21 mouse cellular contexts compared by ENCODE assay signal in the genomic region with DNA sequence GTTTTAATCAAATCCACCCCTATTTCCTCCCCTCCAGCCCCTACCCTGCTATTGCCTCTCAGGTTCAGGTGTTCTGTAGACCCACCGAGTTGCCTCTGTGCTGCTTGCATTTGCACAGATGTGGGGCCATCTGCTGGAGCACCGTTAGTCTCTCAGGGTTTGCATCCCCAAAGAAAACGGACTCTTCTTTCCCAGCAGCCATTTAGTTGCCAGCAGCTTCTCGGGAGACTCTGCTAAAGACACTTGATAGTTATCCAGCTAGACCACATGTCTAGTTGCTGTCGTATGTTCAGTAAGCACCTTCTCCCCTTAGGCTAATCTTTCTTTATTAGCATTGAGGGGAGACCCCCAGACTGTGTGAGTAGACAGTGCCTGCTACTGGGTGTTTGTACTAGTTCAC. TPM values are rescaled to one million over a fixed set of nuclear protein-coding genes. Genes with fewer than 3 reads are reported as not detected.
DNase-seq lines count a peak whose midpoint lies in the region; ATAC-seq and TF ChIP-seq lines count a peak whose summit lies in the region.
"Had no signal": no experiment of that assay in that cellular context is flagged by ENCODE, and none has a peak within 500 bp of the region (broad histone marks: within the 10 kb centered on the region; RNA-seq: fewer than 3 reads in every experiment).

No protein-coding gene starts in this region.

- 0 out of 2 replicates have a peak, but pooled peaks have one; percentile 17 for TF ChIP-seq CTCF in heart, adult 2 months (IDR thresholded peaks at IDR 0.05)
- TF ChIP-seq CTCF in kidney, postnatal 0 days (IDR thresholded peaks at IDR 0.05; ENCODE audit: low read depth) = peak; percentile 26; the same call in 1 of the 2 replicates
- TF ChIP-seq CTCF in ES-Bruce4 (IDR thresholded peaks at IDR 0.05; ENCODE audit: low read depth, low read length) = peak; percentile 8
- TF ChIP-seq CTCF in brain, embryonic 14.5 days (IDR thresholded peaks at IDR 0.05; ENCODE audit: borderline replicate concordance, extremely low read depth, insufficient read depth, insufficient read length) = no peak

- TF ChIP-seq POLR2A in heart, adult 2 months (IDR thresholded peaks at IDR 0.05; ENCODE audit: insufficient read depth, low read depth, low read length) = no peak
- no peak for TF ChIP-seq POLR2A in ES-Bruce4 (IDR thresholded peaks at IDR 0.05; ENCODE audit: insufficient read depth, low read length)
- TF ChIP-seq POLR2A in brain, embryonic 14.5 days (IDR thresholded peaks at IDR 0.05; ENCODE audit: borderline replicate concordance, extremely low read depth, insufficient read depth, insufficient read length, poor library complexity, severe bottlenecking) = no peak

- no peak overlapping the region for H3K4me3 ChIP-seq in heart, adult 2 months
- no peak overlapping the region for H3K4me3 ChIP-seq in kidney, postnatal 0 days (replicated peaks; ENCODE audit: low read depth, low read length)
- no peak overlapping the region for H3K4me3 ChIP-seq in kidney, embryonic 14.5 days (ENCODE audit: low read length)
- H3K4me3 ChIP-seq in ES-Bruce4 (ENCODE audit: low read depth, low read length) = no peak overlapping the region
- H3K4me3 ChIP-seq in midbrain, embryonic 15.5 days = no peak overlapping the region
- H3K4me3 ChIP-seq: embryonic facial prominence, embryonic 15.5 days; heart, embryonic 10.5 days; hindbrain, embryonic 15.5 days; megakaryocyte, embryonic 14.5 days; neural tube, embryonic 12.5 days had no signal

- WGBS in heart, adult 2 months = 58% methylated on average over 5 of the region's 5 CpGs
- 39% methylated on average over 5 of the region's 5 CpGs for WGBS in kidney, postnatal 0 days
- 49% methylated on average over 5 of the region's 5 CpGs for WGBS in kidney, embryonic 14.5 days
- 65% methylated on average over 5 of the region's 5 CpGs for WGBS in midbrain, embryonic 15.5 days

- no peaks in the 10 kb centered on the region for H3K4me1 ChIP-seq in heart, adult 2 months (ENCODE audit: control insufficient read depth, insufficient read depth, low read length)
- no peaks in the 10 kb centered on the region for H3K4me1 ChIP-seq in kidney, postnatal 0 days (replicated peaks; ENCODE audit: insufficient read depth, low read length)
- H3K4me1 ChIP-seq in kidney, embryonic 14.5 days (ENCODE audit: control insufficient read depth, insufficient read depth, low read length) = no peaks in the 10 kb centered on the region
- no peaks in the 10 kb centered on the region for H3K4me1 ChIP-seq in ES-Bruce4 (ENCODE audit: control insufficient read depth, insufficient read depth, low read length)
- H3K4me1 ChIP-seq in midbrain, embryonic 15.5 days = no peaks in the 10 kb centered on the region
- H3K4me1 ChIP-seq: embryonic facial prominence, embryonic 15.5 days; heart, embryonic 10.5 days; hindbrain, embryonic 15.5 days; megakaryocyte, embryonic 14.5 days; neural tube, embryonic 12.5 days had no signal

- DNase-seq in heart, adult 2 months = no peak
- no peak for DNase-seq in heart, adult 8-10 months (ENCODE audit: low spot score)
- no peak for DNase-seq in kidney, postnatal 0 days (ENCODE audit: low spot score)
- peak; percentile 26 for DNase-seq in brain, embryonic 14.5 days (ENCODE audit: low read depth)
- DNase-seq: adrenal gland, adult 8-10 months; cerebellum, adult 9-11 months; heart, postnatal 10 days; kidney, adult 18-20 months; lung, adult 18-20 months; lung, postnatal 14 days; right cerebral cortex, adult 18-20 months; thymus, postnatal 36 days had no signal

- intact Hi-C loops in heart, adult 2 months (cut with DNase I) = no loop called here

- H3K9me3 ChIP-seq in kidney, postnatal 0 days (replicated peaks; ENCODE audit: low read length) = no peaks in the 10 kb centered on the region
- no peaks in the 10 kb centered on the region for H3K9me3 ChIP-seq in kidney, embryonic 14.5 days (ENCODE audit: control insufficient read depth, low read length)
- H3K9me3 ChIP-seq in ES-Bruce4 (replicated peaks; ENCODE audit: control insufficient read depth, insufficient read depth, low read length, poor library complexity, severe bottlenecking) = no peaks in the 10 kb centered on the region
- H3K9me3 ChIP-seq in midbrain, embryonic 15.5 days = no peaks in the 10 kb centered on the region
- H3K9me3 ChIP-seq: embryonic facial prominence, embryonic 15.5 days; heart, embryonic 10.5 days; hindbrain, embryonic 15.5 days; megakaryocyte, embryonic 14.5 days; neural tube, embryonic 12.5 days had no signal

- no peak overlapping the region for H3K27ac ChIP-seq in heart, adult 2 months
- no peak overlapping the region for H3K27ac ChIP-seq in kidney, postnatal 0 days
- no peak overlapping the region for H3K27ac ChIP-seq in kidney, embryonic 14.5 days (ENCODE audit: low read depth, low read length)
- no peak overlapping the region for H3K27ac ChIP-seq in ES-Bruce4 (ENCODE audit: insufficient read depth, low read length)
- no peak overlapping the region for H3K27ac ChIP-seq in midbrain, embryonic 15.5 days
- H3K27ac ChIP-seq: embryonic facial prominence, embryonic 15.5 days; heart, embryonic 10.5 days; hindbrain, embryonic 15.5 days; neural tube, embryonic 12.5 days had no signal

- ATAC-seq in kidney, postnatal 0 days (replicated peaks; ENCODE audit: low FRiP score, low read depth) = no peak
- no peak for ATAC-seq in kidney, embryonic 14.5 days (ENCODE audit: low FRiP score, low TSS enrichment)
- ATAC-seq in midbrain, embryonic 15.5 days (replicated peaks) = no peak
- ATAC-seq: forebrain, embryonic 16.5 days had no signal

- H3K36me3 ChIP-seq in heart, adult 2 months (ENCODE audit: control insufficient read depth, insufficient read depth, low read length) = no peaks in the 10 kb centered on the region
- H3K36me3 ChIP-seq in kidney, postnatal 0 days (ENCODE audit: insufficient read depth, low read length) = peaks cover 15% of the 10 kb centered on the region
- H3K36me3 ChIP-seq in kidney, embryonic 14.5 days (ENCODE audit: control insufficient read depth, insufficient read depth, low read length) = peaks cover 19% of the 10 kb centered on the region
- peaks cover 5% of the 10 kb centered on the region; the same call in 1 of the 2 replicates for H3K36me3 ChIP-seq in ES-Bruce4 (ENCODE audit: control insufficient read depth, insufficient read depth, low read length, poor library complexity, severe bottlenecking)
- peaks cover 5% of the 10 kb centered on the region; the same call in 1 of the 2 replicates for H3K36me3 ChIP-seq in midbrain, embryonic 15.5 days (replicated peaks)

- no peak for TF ChIP-seq EP300 in heart, adult 2 months (IDR thresholded peaks at IDR 0.05; ENCODE audit: insufficient read depth, low read depth, low read length)
- no peak for TF ChIP-seq EP300 in ES-Bruce4 (IDR thresholded peaks at IDR 0.05; ENCODE audit: insufficient read depth, low read depth, low read length)

- H3K9ac ChIP-seq in heart, adult 2 months (ENCODE audit: low read depth, low read length) = no peak overlapping the region
- H3K9ac ChIP-seq in kidney, postnatal 0 days (ENCODE audit: low read depth, low read length) = no peak overlapping the region
- no peak overlapping the region for H3K9ac ChIP-seq in kidney, embryonic 14.5 days (ENCODE audit: low read depth, low read length)
- H3K9ac ChIP-seq in ES-Bruce4 (ENCODE audit: low read depth, poor library complexity, severe bottlenecking) = no peak overlapping the region
- no peak overlapping the region for H3K9ac ChIP-seq in midbrain, embryonic 15.5 days
- H3K9ac ChIP-seq: embryonic facial prominence, embryonic 15.5 days; hindbrain, embryonic 15.5 days; neural tube, embryonic 12.5 days had no signal

- no peaks in the 10 kb centered on the region for H3K27me3 ChIP-seq in heart, adult 2 months (ENCODE audit: control insufficient read depth, insufficient read depth, low read length)
- no peaks in the 10 kb centered on the region for H3K27me3 ChIP-seq in kidney, postnatal 0 days (ENCODE audit: insufficient read depth, low read length)
- H3K27me3 ChIP-seq in kidney, embryonic 14.5 days (ENCODE audit: control insufficient read depth, insufficient read depth, low read length) = no peaks in the 10 kb centered on the region
- no peaks in the 10 kb centered on the region for H3K27me3 ChIP-seq in ES-Bruce4 (ENCODE audit: control insufficient read depth, insufficient read depth, low read length, poor library complexity, severe bottlenecking)
- H3K27me3 ChIP-seq in midbrain, embryonic 15.5 days (replicated peaks) = no peaks in the 10 kb centered on the region
- H3K27me3 ChIP-seq: embryonic facial prominence, embryonic 15.5 days; hindbrain, embryonic 15.5 days; megakaryocyte, embryonic 14.5 days; neural tube, embryonic 12.5 days had no signal

- H3K4me2 ChIP-seq in kidney, postnatal 0 days (ENCODE audit: low read length) = no peak overlapping the region
- H3K4me2 ChIP-seq in kidney, embryonic 14.5 days (replicated peaks; ENCODE audit: low read depth, low read length) = no peak overlapping the region
- no peak overlapping the region for H3K4me2 ChIP-seq in midbrain, embryonic 15.5 days
- H3K4me2 ChIP-seq: embryonic facial prominence, embryonic 15.5 days; hindbrain, embryonic 15.5 days; neural tube, embryonic 12.5 days had no signal

- H3K79me2 ChIP-seq in heart, adult 2 months (replicated peaks; ENCODE audit: control insufficient read depth, insufficient read depth, low read length) = no peaks in the 10 kb centered on the region

RNA-seq across cellular contexts. Expression of a gene that starts 46.5 kb away (rescaled TPM):
- total RNA-seq in heart, adult 2 months (2021) = 10 to 100 TPM; 28.3 to 31.9 TPM
- 34.1 and 44.6 TPM in 2 replicates for polyA plus RNA-seq in heart, adult 2 months (2012; rRNA removed)
- 10 to 100 TPM; 27.0 to 30.8 (median 29.0) TPM for total RNA-seq in heart, adult 8-10 months (2022)
- polyA plus RNA-seq in kidney, postnatal 0 days (2015; fragmentation: Nextera tagmentation; extraction: Ambion mirVana) = 13.7 and 19.5 TPM in 2 replicates
- polyA plus RNA-seq in kidney, embryonic 14.5 days (2014; fragmentation: Nextera tagmentation; extraction: Ambion mirVana) = 20.3 and 23.0 TPM in 2 replicates
- 78.1 and 85.1 TPM in 2 replicates for polyA plus RNA-seq in ES-Bruce4 (2011; ENCODE audit: insufficient read depth, insufficient read length, low read depth, missing spikeins)
- polyA plus RNA-seq in brain, embryonic 14.5 days (2012; rRNA removed) = 85.6 and 86.1 TPM in 2 replicates
- 28.0 and 29.2 TPM in 2 replicates for polyA plus RNA-seq in midbrain, embryonic 15.5 days (2015; fragmentation: Nextera tagmentation; extraction: Ambion mirVana)
